Mouse (Mus musculus) monocyte, adult 5-6 weeks (primary cell): ENCODE data around the gene Chodl. TPM values are rescaled to one million over a fixed set of nuclear protein-coding genes. Genes with fewer than 3 reads are reported as not detected.

Experiments
- ATAC-seq: fragments of 153-309, 156-312 bp; replicated peaks from 2 replicates; pipeline ENCODE4 v1.8.0; 2017; ENCODE audit warnings: mild to moderate bottlenecking; ENCODE audit not compliant: low TSS enrichment, insufficient number of reproducible peaks, severe bottlenecking, poor library complexity, low FRiP score
- total RNA-seq: library from RNA; stranded (forward); fragments of 200-1000, 200-491, 200-594 nt; gene quantifications from 3 replicates; pipeline ENCODE4 v1.2.3, GENCODE M21; 2017

Gene Chodl
- total RNA-seq, result not detected in 3 replicates

DNA sequence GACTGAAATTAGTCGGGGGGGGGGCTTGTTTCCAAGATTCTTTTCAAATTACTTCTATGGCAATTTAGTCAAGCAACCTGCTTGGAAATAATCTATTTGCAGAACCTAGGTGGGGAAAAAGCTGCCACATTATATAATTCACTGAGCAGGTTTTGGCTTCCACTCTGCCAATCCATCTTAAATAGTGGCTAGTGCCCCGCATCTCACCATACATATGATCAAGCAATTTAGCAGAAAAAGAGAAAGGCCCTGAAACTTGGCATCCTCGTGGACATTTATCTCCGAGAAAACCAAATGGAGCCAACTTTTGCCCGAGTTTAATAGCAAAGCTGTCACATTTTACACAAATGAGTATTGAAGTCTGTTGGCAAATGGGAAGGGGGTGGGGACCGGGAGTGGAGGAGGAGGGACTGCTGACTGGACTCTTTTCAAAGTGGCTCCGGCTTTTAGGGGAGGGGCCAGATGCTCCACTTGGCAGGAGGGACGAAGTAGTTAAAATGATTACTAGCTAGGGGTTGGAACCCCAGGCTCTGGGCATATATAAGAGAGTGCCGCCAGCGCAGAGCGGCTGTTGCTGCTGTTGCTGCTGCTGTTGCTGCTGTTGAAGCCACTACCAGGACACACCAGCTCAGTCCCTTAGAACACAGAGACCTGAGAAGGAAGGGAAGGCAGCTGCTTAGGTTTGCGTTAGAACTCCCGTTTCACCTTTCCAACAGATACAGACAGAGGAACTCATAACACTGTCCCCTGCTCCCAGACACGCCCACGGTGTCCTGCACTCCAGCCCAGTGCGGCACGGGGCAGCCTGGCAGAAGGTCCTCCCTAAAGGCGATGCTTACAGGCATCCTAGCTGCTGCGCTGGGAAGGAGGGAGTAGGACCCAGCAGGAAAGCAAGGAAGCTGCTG, at the start of gene Chodl:
Gene Chodl (plus strand): TSS at position 567 of the 905 bp plus-strand sequence.
- 0 out of 2 replicates have a peak, but pooled peaks have one; percentile 17 for ATAC-seq

GRCm38 (mm10) chr16:78922644-78923043, 8.1 kb upstream of the Chodl start:
- ATAC-seq, result no peak

- ATAC-seq, result 0 out of 2 replicates have a peak, but pooled peaks have one; percentile 31
These were observed 708 bp downstream of the Chodl start for GRCm38 (mm10) chr16:78931287-78932025.

DNA sequence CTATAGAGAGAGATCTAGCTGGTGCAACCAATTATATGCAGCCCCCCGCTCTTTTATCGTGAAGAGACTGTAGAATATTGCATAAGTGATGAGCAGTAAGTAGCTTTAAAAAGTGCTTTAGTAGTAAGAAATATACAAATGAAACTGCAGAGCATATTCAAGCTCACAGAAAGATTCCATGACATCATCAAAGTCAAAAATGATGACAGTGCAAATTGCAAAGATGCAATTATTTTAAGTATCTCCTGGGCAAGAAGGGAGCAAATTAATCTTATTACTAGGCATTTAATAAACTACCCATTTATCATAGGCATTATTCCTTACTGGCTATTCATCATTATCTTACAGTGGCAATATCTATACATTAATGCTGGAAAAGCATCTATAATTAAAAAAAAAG, 3.5 kb downstream of the Chodl start:
- no peak for ATAC-seq

DNA sequence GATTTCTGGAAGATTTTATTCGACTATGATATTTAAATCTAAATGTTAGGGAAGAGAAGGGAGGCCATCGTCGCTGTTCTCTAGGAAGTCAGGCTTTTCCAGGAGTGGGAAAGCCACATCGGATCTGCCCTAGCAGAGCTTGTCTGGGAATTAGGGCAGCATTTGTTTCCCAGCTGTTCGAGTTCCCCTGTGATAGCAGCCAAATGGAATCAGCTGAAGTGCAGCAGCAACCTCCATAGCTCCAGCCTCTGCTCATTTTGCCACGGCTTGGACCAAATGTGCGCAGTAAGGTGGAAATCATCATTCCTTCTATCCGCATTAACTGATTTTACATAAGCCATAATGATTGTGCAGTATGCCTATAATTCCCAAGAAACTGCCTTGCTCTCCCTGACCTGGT, 7.0 kb downstream of the Chodl start:
- no peak for ATAC-seq

GRCm38 (mm10) chr16:78950359-78950758, 19.6 kb downstream of the Chodl start:
- no peak for ATAC-seq

DNA sequence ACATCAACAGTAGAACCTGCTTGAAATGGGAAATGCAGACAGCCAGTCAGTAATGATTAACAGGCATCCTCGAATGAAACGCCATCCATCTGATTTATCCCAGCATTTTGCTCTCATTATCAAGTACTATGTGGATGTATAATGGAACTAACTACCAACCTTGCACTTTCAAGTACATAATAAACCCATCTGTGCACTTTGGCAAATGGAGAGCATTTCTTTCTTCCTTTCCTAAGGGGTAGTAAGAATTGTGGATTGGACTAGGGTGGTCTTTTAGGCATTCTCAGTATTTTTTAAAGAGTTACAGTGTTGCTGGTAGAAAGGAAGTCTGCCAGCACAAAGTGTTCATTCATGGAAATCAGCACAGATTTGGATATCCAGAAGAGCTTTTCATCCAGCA, 26.7 kb downstream of the Chodl start:
- ATAC-seq, result no peak

- ATAC-seq, result no peak
These were observed 38.5 kb downstream of the Chodl start for GRCm38 (mm10) chr16:78969091-78969731.

- no peak for ATAC-seq
These were observed 43.4 kb downstream of the Chodl start for GRCm38 (mm10) chr16:78974099-78974498.

- no peak for ATAC-seq
These were observed 45.6 kb downstream of the Chodl start for GRCm38 (mm10) chr16:78976384-78976783.

Other genes starting within 250 kb of the Chodl start
- not detected in 3 replicates for gene Tmprss15, start 160.1 kb downstream of the Chodl start, total RNA-seq